Mouse (Mus musculus) heart, adult 2 months (tissue): Measurements from ENCODE around the gene Nos1ap.

Experiments
- CTCF ChIP-seq: fragments of 200-600 bp; IDR thresholded peaks from 2 replicates; pipeline ENCODE4 v1.8.1; 2022; ENCODE audit warnings: antibody characterized with exemption, mild to moderate bottlenecking, moderate library complexity
- EP300 ChIP-seq: fragments of 200-500 bp; IDR thresholded peaks from 2 replicates; pipeline ENCODE4 v1.6.1; 2011; ENCODE audit warnings: low read depth, low read length, control low read depth; ENCODE audit not compliant: insufficient read depth
- POLR2A ChIP-seq: fragments of 200-500 bp; IDR thresholded peaks from 2 replicates; pipeline ENCODE4 v1.6.1; 2011; ENCODE audit warnings: mild to moderate bottlenecking, low read depth, low read length, control low read depth; ENCODE audit not compliant: insufficient read depth

DNA sequence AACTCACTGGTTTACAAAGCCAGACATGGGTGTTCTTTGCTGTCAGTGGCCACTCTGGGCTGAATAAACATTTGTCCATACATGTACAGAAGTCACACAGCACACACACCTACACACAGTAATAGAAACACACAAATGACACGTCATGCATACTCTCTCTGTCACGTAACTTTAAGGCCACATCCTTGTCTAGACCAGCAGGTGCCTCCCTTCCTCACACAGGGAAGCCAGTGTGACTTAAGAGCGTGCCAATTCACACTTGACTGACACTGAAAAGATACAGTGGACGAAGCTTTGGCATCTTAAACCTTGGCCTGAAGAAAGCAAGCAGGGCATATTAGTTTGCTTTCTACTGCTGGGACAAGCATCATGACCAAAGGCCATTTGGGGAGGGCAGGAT is 256.9 kb downstream of the Nos1ap start:
- TF ChIP-seq CTCF (peak; percentile 15), POLR2A (no peak), EP300 (no peak)
